Mouse (Mus musculus) left cerebral cortex, adult 18-20 months (tissue): ENCODE measurements at regions not wholly inside any gene's neighbourhood (a gene's known extent, or its start where the extent isn't known, plus 50 kb on each side); places are given as distances from the start of the nearest gene placed in this dataset.

Experiments
- DNase-seq, 2 experiments: peaks; one replicate each; pipeline ENCODE4 v3.0.0; 2021 to 2022; ENCODE audit warnings: low spot score in 2 of 2, mixed read lengths in 1 of 2

DNA sequence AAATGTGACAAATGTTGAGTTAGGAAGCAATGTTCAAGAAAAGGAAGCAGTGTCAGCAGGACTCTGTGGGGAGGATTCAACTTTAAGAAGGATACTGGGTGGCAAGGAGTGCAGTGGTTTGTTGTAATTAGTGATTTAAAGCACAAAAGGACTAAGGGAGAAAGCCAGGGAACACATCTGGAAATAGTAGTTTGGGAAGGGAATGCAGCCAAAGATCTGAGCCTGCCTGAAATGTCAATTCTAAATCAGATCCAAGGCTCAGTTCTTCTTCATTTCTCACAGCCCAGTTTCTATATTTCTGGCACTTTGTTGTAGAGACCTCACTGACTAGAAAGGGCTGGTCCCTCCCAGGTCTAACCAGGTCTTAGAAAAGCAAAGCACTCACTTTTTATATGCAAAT, 50.6 kb upstream of the Trhde start:
- no peak for DNase-seq
